Mouse (Mus musculus): ENCODE data around the gene Sap18.

DNA sequence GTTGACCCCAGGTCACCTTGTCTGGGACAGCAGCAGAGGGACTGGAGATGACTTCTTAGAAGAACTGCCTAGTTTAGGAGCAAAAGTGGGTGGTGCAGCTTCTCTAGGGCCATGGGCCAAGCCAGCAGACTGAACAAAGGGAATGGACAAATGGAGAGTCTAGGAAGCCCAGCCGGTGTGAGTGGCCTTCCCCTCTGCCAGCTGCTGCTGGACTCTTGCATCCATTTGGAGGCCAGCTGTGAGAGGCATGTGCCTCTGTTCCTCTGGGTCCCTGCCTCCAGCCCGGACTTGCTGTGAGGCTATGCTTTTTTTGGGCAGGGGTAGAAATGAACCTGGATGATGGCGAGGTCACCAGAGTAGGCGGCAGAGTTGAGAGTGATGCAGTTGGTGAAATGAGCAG, 39.7 kb upstream of the Sap18 start, which contains the start of gene Lats2:
- TF ChIP-seq CTCF (IDR thresholded peaks at IDR 0.05; ENCODE audit: low read depth, low read length): no peak
- no peak for TF ChIP-seq POLR2AphosphoS5 (IDR thresholded peaks at IDR 0.05; ENCODE audit: insufficient replicate concordance, low read depth, low read length)
- no peak for TF ChIP-seq GATA1 (IDR thresholded peaks at IDR 0.05; ENCODE audit: borderline replicate concordance, low read length)
